Mouse (Mus musculus) stomach, embryonic 14.5 days (tissue): ENCODE results near the gene Arhgap42. TPM values are rescaled to one million over a fixed set of nuclear protein-coding genes. Genes with fewer than 3 reads are reported as not detected.

Experiments used
- ATAC-seq: fragments of 200-750 bp; cut with Nextera tagmentation; 2 replicates; pipeline ENCODE4 v1.8.0; 2017; ENCODE audit warnings: low read depth, moderate TSS enrichment; ENCODE audit not compliant: insufficient number of reproducible peaks, insufficient read depth, low FRiP score
- H3K27ac ChIP-seq: fragments of 300-500 bp; sonication (generic); 2 replicates; pipeline ENCODE4 v1.5.1; 2014; ENCODE audit warnings: mild to moderate bottlenecking, low read length, moderate library complexity, mixed read lengths
- H3K27me3 ChIP-seq: fragments of 300-500 bp; sonication (generic); 2 replicates; pipeline ENCODE4 v1.6.1; 2014; ENCODE audit warnings: low read length, control low read depth, mixed read lengths; ENCODE audit not compliant: control insufficient read depth, insufficient read depth
- H3K36me3 ChIP-seq: fragments of 300-500 bp; sonication (generic); 2 replicates; pipeline ENCODE4 v1.6.1; 2014; ENCODE audit warnings: mild to moderate bottlenecking, control low read depth, low read length, moderate library complexity, mixed read lengths; ENCODE audit not compliant: control insufficient read depth, insufficient read depth
- H3K4me1 ChIP-seq: fragments of 300-500 bp; sonication (generic); 2 replicates; pipeline ENCODE4 v1.6.1; 2014; ENCODE audit warnings: low read length, control low read depth, mixed read lengths; ENCODE audit not compliant: control insufficient read depth, insufficient read depth
- H3K4me2 ChIP-seq: fragments of 300-500 bp; sonication (generic); replicated peaks from 2 replicates; pipeline ENCODE4 v1.6.1; 2014; ENCODE audit warnings: low read depth, low read length, control low read depth
- H3K4me3 ChIP-seq: fragments of 300-500 bp; sonication (generic); 2 replicates; pipeline ENCODE4 v1.5.1; 2014; ENCODE audit warnings: low read depth, low read length, control low read depth
- H3K9ac ChIP-seq: fragments of 300-500 bp; sonication (generic); replicated peaks from 2 replicates; pipeline ENCODE4 v1.6.1; 2014; ENCODE audit warnings: low read depth, mild to moderate bottlenecking, control low read depth, low read length, moderate library complexity, mixed read lengths
- H3K9me3 ChIP-seq: fragments of 300-500 bp; sonication (generic); 2 replicates; pipeline ENCODE4 v1.6.1; 2016; ENCODE audit warnings: low read depth, low read length, control low read depth; ENCODE audit not compliant: control insufficient read depth
- WGBS: fragments of 180-500 bp; shearing (Covaris S2); extraction: QIAGEN DNeasy Blood & Tissue Kit; methylation state at CpG from one replicate; pipeline ENCODE4 v1.1.7; 2014; 5-methylcytosine and 5-hydroxymethylcytosine counted together
- polyA plus RNA-seq: library from polyadenylated mRNA; unstranded; fragments of >200 nt; fragmentation: Nextera tagmentation; extraction: Ambion mirVana; gene quantifications from 2 replicates; pipeline ENCODE4 v1.2.1, GENCODE M21; 2014

Arhgap42 gene
- polyA plus RNA-seq, 1 experiment from 2014 or later = 44.6 TPM

DNA sequence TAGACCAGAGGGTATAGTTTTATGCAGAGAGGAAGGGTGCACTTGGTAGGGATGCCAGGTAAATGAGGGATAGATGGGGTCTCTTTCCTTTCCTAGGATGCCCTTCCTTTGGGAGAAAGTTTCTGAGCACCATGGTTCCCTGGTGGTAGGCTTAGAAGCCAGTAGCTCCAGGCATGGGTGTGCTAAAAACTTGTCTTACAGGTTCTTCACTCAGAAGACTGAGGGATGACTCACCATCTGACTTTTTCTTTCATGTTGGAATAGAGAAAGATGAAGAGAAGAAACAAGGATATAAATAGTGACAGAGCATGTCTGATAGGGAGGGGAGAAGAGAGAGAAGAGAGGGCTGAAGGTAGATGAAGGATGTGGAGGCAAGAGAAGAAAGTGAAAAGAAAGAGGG, 7.1 kb upstream of the Arhgap42 start:
- Histone ChIP-seq H3K4me3 (no peak overlapping the region), H3K27ac (no peak overlapping the region), H3K4me1 (peaks cover 10% of the 10 kb centered on the region; the same call in 1 of the 2 replicates), H3K27me3 (no peaks in the 10 kb centered on the region), H3K9ac (no peak overlapping the region), H3K36me3 (no peaks in the 10 kb centered on the region), H3K9me3 (no peaks in the 10 kb centered on the region), H3K4me2 (no peak overlapping the region)
- 0 out of 2 replicates have a peak, but pooled peaks have one; percentile 53 for ATAC-seq

DNA sequence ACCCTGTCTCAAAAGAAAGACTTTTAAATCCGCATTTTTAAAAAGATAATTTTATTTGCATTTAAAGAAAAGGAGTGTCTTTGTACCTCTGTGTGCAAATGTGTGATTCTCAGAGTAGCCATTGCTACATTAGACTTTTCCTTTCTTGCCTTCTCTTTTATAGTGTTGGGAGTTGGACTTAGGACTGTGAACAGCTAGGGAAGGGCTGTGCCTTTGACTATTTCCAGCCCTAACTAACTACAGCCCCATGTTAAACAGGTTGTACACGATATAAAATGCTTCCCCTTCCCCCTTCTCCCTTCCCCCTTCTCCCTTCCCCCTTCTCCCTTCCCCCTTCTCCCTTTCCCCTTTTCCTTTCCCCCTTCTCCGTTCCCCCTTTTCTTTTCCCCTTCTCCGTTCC, 4.9 kb upstream of the Arhgap42 start:
- no peak for ATAC-seq
- Histone ChIP-seq H3K4me3 (no peak overlapping the region), H3K36me3 (no peaks in the 10 kb centered on the region), H3K9me3 (no peaks in the 10 kb centered on the region), H3K4me2 (no peak overlapping the region), H3K9ac (no peak overlapping the region), H3K27me3 (no peaks in the 10 kb centered on the region), H3K27ac (no peak overlapping the region), H3K4me1 (peaks cover 10% of the 10 kb centered on the region; the same call in 1 of the 2 replicates)
- WGBS = 78% methylated on average over 4 of the region's 4 CpGs

DNA sequence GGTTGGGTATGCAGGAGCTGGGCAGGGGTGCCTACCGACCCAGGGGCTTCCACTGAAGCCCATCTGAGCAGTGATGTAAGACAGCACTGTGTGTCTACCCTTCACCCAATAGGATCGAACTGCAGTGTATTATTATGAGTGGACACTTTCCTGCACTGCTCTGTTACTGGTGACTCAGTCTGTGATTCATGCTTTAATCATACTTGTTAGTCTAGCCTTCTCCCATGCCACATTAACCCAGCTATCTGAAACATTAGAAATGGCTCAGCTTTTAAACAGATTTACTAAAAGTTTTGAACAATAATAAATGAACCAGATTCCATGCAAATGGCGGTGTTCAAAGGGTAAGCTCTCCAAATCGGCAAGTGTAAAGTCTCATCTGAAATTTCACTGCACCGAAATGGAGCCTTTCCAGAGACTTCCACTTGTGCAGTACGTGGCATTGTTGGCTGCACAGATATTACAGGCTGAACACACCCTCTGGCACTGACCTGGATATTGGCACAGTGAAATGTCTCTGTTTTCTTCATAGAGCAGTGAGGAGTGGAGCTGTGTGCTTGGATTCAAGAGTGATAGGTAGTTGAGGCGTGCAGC, 2.4 kb upstream of the Arhgap42 start:
- Histone ChIP-seq H3K9ac (no peak overlapping the region), H3K4me3 (no peak overlapping the region), H3K27ac (no peak overlapping the region), H3K4me2 (no peak overlapping the region), H3K27me3 (no peaks in the 10 kb centered on the region), H3K4me1 (peaks cover 16% of the 10 kb centered on the region; the same call in 1 of the 2 replicates), H3K9me3 (no peaks in the 10 kb centered on the region), H3K36me3 (no peaks in the 10 kb centered on the region)
- ATAC-seq = no peak
- WGBS = 84% methylated on average over 7 of the region's 7 CpGs

DNA sequence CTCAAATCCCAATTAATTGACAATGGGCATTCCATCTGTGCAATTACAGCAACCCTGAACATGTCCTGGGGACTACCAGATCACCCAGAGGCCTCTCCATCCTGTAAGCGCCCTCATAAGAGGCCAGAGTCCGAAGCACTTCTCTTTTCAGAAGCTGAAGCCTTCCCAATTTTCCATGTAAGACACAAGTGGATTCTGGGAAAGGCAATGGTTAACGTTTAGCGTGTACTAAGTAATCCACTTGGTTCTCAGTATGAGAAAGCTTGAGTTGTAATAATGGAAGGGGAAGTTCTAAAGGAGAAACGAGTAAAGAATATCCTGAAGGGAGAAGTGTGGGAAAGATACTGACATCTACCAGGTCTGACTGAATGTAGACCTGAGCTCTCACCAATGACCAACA, 1.4 kb downstream of the Arhgap42 start:
- ATAC-seq = no peak
- Histone ChIP-seq H3K4me1 (peaks cover 10% of the 10 kb centered on the region; the same call in 1 of the 2 replicates), H3K9ac (peak overlapping the region; percentile 94; the same call in 1 of the 2 replicates), H3K27me3 (no peaks in the 10 kb centered on the region), H3K4me3 (peak overlapping the region; percentile 91), H3K27ac (no peak overlapping the region; the same call in 1 of the 2 replicates), H3K9me3 (no peaks in the 10 kb centered on the region), H3K4me2 (peak overlapping the region; percentile 65), H3K36me3 (no peaks in the 10 kb centered on the region)
- 42% methylated on average over 5 of the region's 5 CpGs for WGBS

DNA sequence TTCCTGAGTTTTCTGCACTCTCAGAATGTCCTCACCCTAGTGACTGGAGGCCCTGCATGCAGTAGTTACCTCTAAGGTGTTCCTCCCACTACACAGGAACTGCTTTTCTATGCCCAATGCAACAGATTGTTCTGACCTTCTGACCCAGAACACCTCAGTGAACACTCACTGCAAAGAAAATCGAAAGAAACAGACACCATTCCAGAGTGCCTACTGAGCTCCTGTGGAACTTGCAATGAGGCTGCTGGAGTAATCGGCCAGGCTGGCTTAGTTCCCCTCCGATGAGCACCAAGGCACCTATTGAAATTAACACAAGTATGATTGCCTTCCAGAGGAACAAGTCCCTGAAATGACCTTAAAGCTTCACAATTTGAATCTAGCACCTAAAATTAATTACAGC, 9.2 kb downstream of the Arhgap42 start:
- no peaks in the 10 kb centered on the region for H3K36me3 ChIP-seq
- H3K4me2 ChIP-seq = no peak overlapping the region
- no peaks in the 10 kb centered on the region for H3K27me3 ChIP-seq
- 70% methylated on average over 3 of the region's 3 CpGs for WGBS
- H3K4me1 ChIP-seq = no peaks in the 10 kb centered on the region
- H3K27ac ChIP-seq = no peak overlapping the region
- H3K9me3 ChIP-seq = no peaks in the 10 kb centered on the region
- no peak overlapping the region for H3K9ac ChIP-seq
- H3K4me3 ChIP-seq = no peak overlapping the region
- ATAC-seq = no peak

DNA sequence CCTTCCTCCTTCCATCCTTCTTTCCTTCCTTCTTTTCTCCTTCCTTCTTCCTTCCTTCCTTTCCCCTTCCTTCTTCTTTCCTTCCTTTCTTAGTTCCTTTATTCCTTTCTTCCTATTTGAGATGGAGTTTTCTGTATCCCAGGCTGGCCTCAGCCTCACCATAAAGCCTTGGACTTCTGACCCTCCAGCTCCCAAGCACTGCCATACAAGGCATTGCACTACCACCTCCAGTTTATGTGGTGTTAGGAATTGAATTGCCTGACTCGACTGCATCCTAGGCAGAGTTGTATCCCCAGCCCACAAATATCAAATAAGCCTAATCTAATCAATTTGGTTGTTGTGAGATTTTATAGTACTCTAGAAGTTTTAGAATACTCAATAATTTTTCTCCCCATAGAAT, 14.1 kb downstream of the Arhgap42 start:
- H3K27me3 ChIP-seq = no peaks in the 10 kb centered on the region
- no peak overlapping the region for H3K27ac ChIP-seq
- H3K9me3 ChIP-seq = no peaks in the 10 kb centered on the region
- H3K9ac ChIP-seq = no peak overlapping the region
- H3K4me2 ChIP-seq = no peak overlapping the region
- H3K4me1 ChIP-seq = no peaks in the 10 kb centered on the region
- H3K4me3 ChIP-seq = no peak overlapping the region
- 86% methylated on average over 1 of the region's 1 CpGs for WGBS
- no peak for ATAC-seq
- no peaks in the 10 kb centered on the region for H3K36me3 ChIP-seq

DNA sequence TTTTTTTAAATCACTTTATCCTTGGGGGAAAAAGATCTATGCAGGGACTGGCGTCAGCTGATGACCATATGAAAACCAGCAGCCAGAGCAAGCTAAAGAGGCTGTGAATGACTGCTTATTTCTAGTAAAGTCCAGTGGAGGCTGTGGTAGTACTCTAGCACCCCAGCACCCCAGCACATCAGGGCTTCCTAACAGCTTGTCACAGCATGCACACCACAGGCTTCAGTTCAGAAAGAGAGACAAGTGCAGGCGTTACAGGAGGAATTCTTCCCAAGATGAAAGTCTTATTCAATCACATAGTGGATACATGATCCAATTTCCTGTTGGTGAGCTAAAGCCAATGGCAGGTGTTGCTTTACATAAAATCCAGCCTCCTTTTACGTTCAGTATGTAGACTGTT, 15.5 kb downstream of the Arhgap42 start:
- H3K36me3 ChIP-seq = no peaks in the 10 kb centered on the region
- H3K9ac ChIP-seq = no peak overlapping the region
- no peak overlapping the region for H3K4me2 ChIP-seq
- no peak for ATAC-seq
- no peak overlapping the region for H3K4me3 ChIP-seq
- no peaks in the 10 kb centered on the region for H3K4me1 ChIP-seq
- no peaks in the 10 kb centered on the region for H3K27me3 ChIP-seq
- H3K27ac ChIP-seq = no peak overlapping the region
- WGBS = 63% methylated on average over 3 of the region's 3 CpGs
- no peaks in the 10 kb centered on the region for H3K9me3 ChIP-seq

DNA sequence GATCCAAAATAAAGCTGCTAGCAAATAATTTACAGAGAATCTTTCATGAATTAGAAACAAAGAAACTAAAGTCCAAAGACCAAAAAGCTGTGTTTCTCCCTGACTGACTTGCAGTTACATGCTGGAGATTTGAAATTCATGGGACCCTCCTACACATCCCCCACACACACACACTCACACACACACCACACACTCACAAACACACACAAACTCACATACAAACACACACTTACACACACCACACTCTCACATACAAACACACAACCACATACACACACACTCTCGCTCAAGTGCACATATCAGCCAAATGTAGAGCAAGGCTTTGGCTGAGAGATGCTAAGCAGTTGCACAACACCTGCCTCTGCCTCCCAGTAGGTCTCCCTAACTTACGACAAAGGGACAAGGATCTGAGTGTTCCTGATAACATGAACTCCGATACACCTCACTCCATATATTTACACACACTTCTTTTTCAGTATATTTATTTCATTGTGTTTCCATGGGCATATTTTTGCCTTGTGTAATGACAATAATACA, 16.9 kb downstream of the Arhgap42 start:
- no peak overlapping the region for H3K4me3 ChIP-seq
- H3K27ac ChIP-seq = no peak overlapping the region
- H3K27me3 ChIP-seq = no peaks in the 10 kb centered on the region
- H3K4me2 ChIP-seq = no peak overlapping the region
- WGBS = 77% methylated on average over 3 of the region's 3 CpGs
- no peaks in the 10 kb centered on the region for H3K4me1 ChIP-seq
- H3K9me3 ChIP-seq = no peaks in the 10 kb centered on the region
- no peaks in the 10 kb centered on the region for H3K36me3 ChIP-seq
- ATAC-seq = no peak
- no peak overlapping the region for H3K9ac ChIP-seq

DNA sequence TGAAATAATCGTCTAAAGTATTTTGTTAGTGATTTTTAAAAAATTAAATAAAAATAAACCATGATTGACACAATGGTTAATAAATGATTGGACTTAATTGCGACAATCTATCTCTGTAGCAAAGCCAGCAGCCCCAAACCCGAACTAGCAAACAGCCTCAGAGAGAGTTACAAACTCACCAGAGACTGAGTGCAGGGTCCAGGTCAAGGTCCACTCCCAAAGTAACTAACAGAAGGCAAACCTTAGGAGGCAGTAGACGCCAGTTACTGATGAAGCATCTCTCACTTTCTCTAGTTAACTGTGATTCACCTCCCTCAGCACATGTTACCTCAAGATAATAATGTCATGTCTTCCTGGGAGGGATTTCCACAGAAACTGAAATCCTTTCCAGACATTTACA, 17.7 kb downstream of the Arhgap42 start:
- no peak overlapping the region for H3K4me3 ChIP-seq
- no peak overlapping the region for H3K9ac ChIP-seq
- H3K4me2 ChIP-seq = no peak overlapping the region
- 58% methylated on average over 4 of the region's 4 CpGs for WGBS
- H3K4me1 ChIP-seq = no peaks in the 10 kb centered on the region
- no peaks in the 10 kb centered on the region for H3K36me3 ChIP-seq
- H3K27me3 ChIP-seq = no peaks in the 10 kb centered on the region
- no peak for ATAC-seq
- no peaks in the 10 kb centered on the region for H3K9me3 ChIP-seq
- no peak overlapping the region for H3K27ac ChIP-seq
